9 mouse cellular contexts compared by ENCODE assay signal in the genomic region with DNA sequence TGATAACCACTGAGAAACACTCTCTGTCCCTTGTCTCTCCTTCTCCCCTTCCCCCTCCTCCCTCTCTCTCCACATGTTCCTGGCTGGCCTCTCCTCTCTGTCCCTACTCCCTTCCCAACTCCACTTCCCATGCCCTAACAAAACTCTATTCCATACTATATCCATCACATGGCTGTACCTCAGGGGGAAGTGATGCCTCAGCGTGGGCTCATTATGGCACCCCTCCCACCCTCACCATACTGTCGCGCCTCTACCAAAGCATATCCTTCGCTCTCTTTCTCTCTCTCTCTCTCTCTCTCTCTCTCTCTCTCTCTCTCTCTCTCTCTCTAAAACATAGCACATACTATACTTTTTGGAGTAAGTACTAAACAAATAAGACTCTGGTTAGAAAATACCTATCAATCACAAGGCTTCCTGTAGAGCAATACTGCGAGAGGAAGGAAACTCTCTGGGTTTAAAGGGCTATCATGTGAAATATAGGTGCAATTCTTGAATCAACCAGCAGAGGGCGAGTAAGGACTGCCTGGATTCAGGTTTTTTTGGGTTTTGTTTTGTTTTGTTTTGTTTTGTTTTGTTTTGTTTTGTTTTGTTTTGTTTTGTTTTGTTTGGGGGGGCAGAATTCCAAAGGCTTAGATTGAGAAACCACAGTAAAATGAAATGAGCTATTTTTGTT. TPM values are rescaled to one million over a fixed set of nuclear protein-coding genes. Genes with fewer than 3 reads are reported as not detected.
DNase-seq lines count a peak whose midpoint lies in the region; ATAC-seq and TF ChIP-seq lines count a peak whose summit lies in the region.
"Had no signal": no experiment of that assay in that cellular context is flagged by ENCODE, and none has a peak within 500 bp of the region (broad histone marks: within the 10 kb centered on the region; RNA-seq: fewer than 3 reads in every experiment).

No protein-coding gene starts in this region.

- no peak overlapping the region for H3K27ac ChIP-seq in hindbrain, embryonic 14.5 days
- no peak overlapping the region for H3K27ac ChIP-seq in hindbrain, embryonic 12.5 days
- no peak overlapping the region for H3K27ac ChIP-seq in midbrain, postnatal 0 days (ENCODE audit: low read depth, low read length)
- H3K27ac ChIP-seq in midbrain, embryonic 10.5 days (replicated peaks) = no peak overlapping the region
- no peak overlapping the region for H3K27ac ChIP-seq in cortical plate, adult 2 months (ENCODE audit: insufficient read depth, low read length)

- H3K9me3 ChIP-seq in hindbrain, embryonic 14.5 days (ENCODE audit: control insufficient read depth, low read length) = no peaks in the 10 kb centered on the region
- H3K9me3 ChIP-seq in hindbrain, embryonic 12.5 days (replicated peaks) = no peaks in the 10 kb centered on the region
- H3K9me3 ChIP-seq in midbrain, postnatal 0 days (ENCODE audit: low read length) = no peaks in the 10 kb centered on the region
- no peaks in the 10 kb centered on the region for H3K9me3 ChIP-seq in midbrain, embryonic 10.5 days (replicated peaks)

- no peaks in the 10 kb centered on the region for H3K4me1 ChIP-seq in hindbrain, embryonic 14.5 days (replicated peaks; ENCODE audit: control insufficient read depth, insufficient read depth, low read length)
- H3K4me1 ChIP-seq in hindbrain, embryonic 12.5 days = no peaks in the 10 kb centered on the region
- no peaks in the 10 kb centered on the region for H3K4me1 ChIP-seq in midbrain, postnatal 0 days (ENCODE audit: insufficient read depth, low read length)
- no peaks in the 10 kb centered on the region for H3K4me1 ChIP-seq in midbrain, embryonic 10.5 days
- no peaks in the 10 kb centered on the region for H3K4me1 ChIP-seq in cortical plate, adult 2 months (ENCODE audit: control insufficient read depth, insufficient read depth, low read length)

- H3K36me3 ChIP-seq in hindbrain, embryonic 14.5 days (replicated peaks; ENCODE audit: control insufficient read depth, insufficient read depth) = no peaks in the 10 kb centered on the region
- no peaks in the 10 kb centered on the region for H3K36me3 ChIP-seq in hindbrain, embryonic 12.5 days
- no peaks in the 10 kb centered on the region for H3K36me3 ChIP-seq in midbrain, postnatal 0 days (ENCODE audit: insufficient read depth, low read length)
- H3K36me3 ChIP-seq in midbrain, embryonic 10.5 days = no peaks in the 10 kb centered on the region

- WGBS in hindbrain, embryonic 14.5 days = 60% methylated on average over 6 of the region's 6 CpGs
- 49% methylated on average over 6 of the region's 6 CpGs for WGBS in hindbrain, embryonic 12.5 days
- 52% methylated on average over 6 of the region's 6 CpGs for WGBS in midbrain, postnatal 0 days
- WGBS in midbrain, embryonic 10.5 days = 55% methylated on average over 6 of the region's 6 CpGs

- ATAC-seq in hindbrain, embryonic 14.5 days (ENCODE audit: low FRiP score) = no peak; the same call in 1 of the 2 replicates
- ATAC-seq in hindbrain, embryonic 12.5 days (ENCODE audit: low FRiP score) = no peak
- ATAC-seq in midbrain, postnatal 0 days (ENCODE audit: low FRiP score) = no peak

- TF ChIP-seq POLR2A in cortical plate, adult 2 months (IDR thresholded peaks at IDR 0.05; ENCODE audit: extremely low read depth, insufficient read depth, low read length) = no peak

- H3K4me2 ChIP-seq in hindbrain, embryonic 14.5 days (replicated peaks) = no peak overlapping the region
- no peak overlapping the region for H3K4me2 ChIP-seq in hindbrain, embryonic 12.5 days (replicated peaks)
- H3K4me2 ChIP-seq in midbrain, postnatal 0 days (ENCODE audit: low read depth, low read length, poor library complexity, severe bottlenecking) = no peak overlapping the region

- H3K27me3 ChIP-seq in hindbrain, embryonic 14.5 days (ENCODE audit: control insufficient read depth, insufficient read depth, low read length) = no peaks in the 10 kb centered on the region
- H3K27me3 ChIP-seq in hindbrain, embryonic 12.5 days = no peaks in the 10 kb centered on the region
- H3K27me3 ChIP-seq in midbrain, postnatal 0 days (ENCODE audit: insufficient read depth, low read length) = no peaks in the 10 kb centered on the region
- H3K27me3 ChIP-seq in midbrain, embryonic 10.5 days (ENCODE audit: low read depth, poor library complexity, severe bottlenecking) = no peaks in the 10 kb centered on the region

- no peak overlapping the region for H3K9ac ChIP-seq in hindbrain, embryonic 14.5 days
- no peak overlapping the region for H3K9ac ChIP-seq in hindbrain, embryonic 12.5 days
- no peak overlapping the region for H3K9ac ChIP-seq in midbrain, postnatal 0 days (replicated peaks; ENCODE audit: low read length, poor library complexity, severe bottlenecking)

- no peak overlapping the region for H3K4me3 ChIP-seq in hindbrain, embryonic 14.5 days (replicated peaks; ENCODE audit: low read length)
- H3K4me3 ChIP-seq in hindbrain, embryonic 12.5 days = no peak overlapping the region
- no peak overlapping the region for H3K4me3 ChIP-seq in midbrain, postnatal 0 days (ENCODE audit: low read depth, low read length)
- H3K4me3 ChIP-seq in midbrain, embryonic 10.5 days = no peak overlapping the region
- H3K4me3 ChIP-seq in cortical plate, adult 2 months (ENCODE audit: insufficient read depth, low read length) = no peak overlapping the region

- DNase-seq in hindbrain, embryonic 14.5 days (ENCODE audit: low spot score) = peak; percentile 75
- DNase-seq in midbrain, postnatal 0 days (ENCODE audit: low spot score) = peak; percentile 55
- no peak for DNase-seq in midbrain, embryonic 10.5 days (ENCODE audit: low spot score)
- DNase-seq in retina, adult 2 months (ENCODE audit: low read depth, low spot score) = peak; percentile 11
- no peak for DNase-seq in T-cell, adult 2 months (ENCODE audit: low spot score)
- no peak for DNase-seq in urinary bladder, adult 18-20 months (ENCODE audit: low spot score in 2 of 2)

- peak; percentile 86 for TF ChIP-seq CTCF in midbrain, postnatal 0 days (IDR thresholded peaks at IDR 0.05)
- TF ChIP-seq CTCF in cortical plate, adult 2 months (IDR thresholded peaks at IDR 0.05; ENCODE audit: extremely low read depth, insufficient read depth, low read length) = peak; percentile 28; the same call in 1 of the 2 replicates

RNA-seq across cellular contexts. Expression of a gene that starts 32.4 kb away (rescaled TPM):
- 6.0 and 7.3 TPM in 2 replicates for polyA plus RNA-seq in hindbrain, embryonic 14.5 days (2014; fragmentation: Nextera tagmentation; extraction: Ambion mirVana)
- polyA plus RNA-seq in hindbrain, embryonic 12.5 days (2016; fragmentation: Nextera tagmentation; extraction: Ambion mirVana) = 7.0 and 8.0 TPM in 2 replicates
- 4.4 and 4.6 TPM in 2 replicates for total RNA-seq in midbrain, postnatal 0 days (2014; rRNA removed)
- 11.3 and 13.2 TPM in 2 replicates for polyA plus RNA-seq in midbrain, postnatal 0 days (2015; fragmentation: Nextera tagmentation; extraction: Ambion mirVana)
- 0.46 and 0.77 TPM in 2 replicates for polyA plus RNA-seq in midbrain, embryonic 10.5 days (2016; fragmentation: Nextera tagmentation; extraction: Ambion mirVana)
- 4.0 and 4.9 TPM in 2 replicates for polyA plus RNA-seq in cortical plate, adult 2 months (2012; rRNA removed)

RNA-seq across cellular contexts. Expression of a gene that starts 36.1 kb away (rescaled TPM):
- polyA plus RNA-seq in hindbrain, embryonic 14.5 days (2014; fragmentation: Nextera tagmentation; extraction: Ambion mirVana) = not detected in 2 replicates
- not detected in 2 replicates for polyA plus RNA-seq in hindbrain, embryonic 12.5 days (2016; fragmentation: Nextera tagmentation; extraction: Ambion mirVana)
- not detected in 2 replicates for total RNA-seq in midbrain, postnatal 0 days (2014; rRNA removed)
- polyA plus RNA-seq in midbrain, postnatal 0 days (2015; fragmentation: Nextera tagmentation; extraction: Ambion mirVana) = not detected in 2 replicates
- polyA plus RNA-seq in midbrain, embryonic 10.5 days (2016; fragmentation: Nextera tagmentation; extraction: Ambion mirVana) = not detected in 2 replicates
- polyA plus RNA-seq in cortical plate, adult 2 months (2012; rRNA removed) = not detected in 2 replicates
- polyA plus RNA-seq: intestine, embryonic 14.5 days had no signal

Comparison
In these comparisons a context has a peak if more than half of its experiments do, and no peak if none do; other contexts are left out.
1. DNase-seq: peak in hindbrain, embryonic 14.5 days (single experiment), midbrain, postnatal 0 days (single experiment) and retina, adult 2 months (single experiment); none in midbrain, embryonic 10.5 days (single experiment), T-cell, adult 2 months (single experiment) and urinary bladder, adult 18-20 months (0 of 2).